Mouse (Mus musculus) megakaryocyte, embryonic 14.5 days (primary cell): ENCODE measurements around the gene Sorcs2.

Source experiments
- FLI1 ChIP-seq: IDR thresholded peaks from 2 replicates; pipeline ENCODE4 v1.6.1; 2012; ENCODE audit warnings: low read length, inconsistent platforms, mixed read lengths
- GATA1 ChIP-seq: IDR thresholded peaks from 3 replicates; pipeline ENCODE4 v1.6.1; 2012; ENCODE audit warnings: mixed read lengths, low read length, inconsistent platforms, borderline replicate concordance

DNA sequence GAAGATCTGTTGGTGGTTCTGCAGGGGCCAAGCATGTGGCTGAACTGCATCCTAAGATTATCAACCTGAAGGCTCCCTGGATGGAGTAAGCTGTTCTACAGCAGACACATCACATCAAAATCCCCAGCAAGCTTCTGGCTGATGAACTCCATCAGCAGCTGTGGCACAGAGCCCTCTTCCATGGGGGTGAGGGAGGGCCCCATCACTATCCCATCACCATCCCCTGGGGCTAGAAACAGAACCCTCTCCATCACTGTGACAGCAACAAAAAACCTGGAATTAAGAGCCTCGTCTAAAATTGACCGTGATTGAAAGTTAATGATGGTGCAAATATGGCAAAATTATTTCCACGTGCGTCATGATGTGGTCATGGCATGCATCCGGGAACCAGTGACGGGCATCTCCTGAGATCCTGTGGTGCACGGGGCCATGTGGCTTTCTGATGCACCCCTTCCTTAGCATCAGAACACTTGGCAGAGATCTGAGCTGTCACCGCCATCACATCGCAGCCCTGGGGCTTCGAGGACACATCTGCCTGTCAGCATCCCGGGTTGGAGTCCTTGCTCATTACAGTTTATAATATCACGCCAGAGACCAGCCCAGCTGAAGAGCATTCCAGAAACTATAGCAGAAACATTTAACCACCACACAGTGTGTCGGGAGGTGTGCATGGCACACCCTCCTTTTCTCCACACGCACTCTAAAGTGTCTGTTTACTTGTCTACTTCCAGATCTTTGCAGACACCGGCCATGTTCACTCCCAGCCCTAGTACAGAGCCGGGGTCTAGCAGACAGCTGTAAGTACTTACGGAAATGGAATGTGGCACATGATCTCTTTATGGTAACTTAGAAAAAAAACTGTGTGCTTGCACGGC, 143.1 kb downstream of the Sorcs2 start:
- TF ChIP-seq GATA1, result no peak
- TF ChIP-seq FLI1, result no peak
